Comparison of ENCODE assay signal across 13 mouse cellular contexts in the genomic region with DNA sequence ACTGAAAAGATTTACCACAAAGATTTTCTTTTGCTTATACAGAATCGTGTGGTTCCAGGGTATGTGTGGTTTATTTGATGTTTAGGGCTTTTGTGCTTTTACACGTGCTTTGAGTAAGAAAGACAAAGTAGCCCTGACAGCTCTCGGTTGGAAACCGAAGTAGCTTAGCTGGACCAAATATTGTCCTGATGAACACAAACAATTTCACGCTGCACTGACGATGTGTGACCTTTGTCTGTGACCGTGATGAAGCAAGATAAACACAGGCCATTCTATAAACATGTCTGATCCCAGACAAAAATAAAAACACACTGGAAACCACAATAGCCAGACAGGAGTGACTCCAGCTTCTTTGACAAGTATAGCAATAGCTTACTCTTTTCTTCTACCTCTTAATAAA.
"Had no signal": no experiment of that assay in that cellular context is flagged by ENCODE, and none has a peak within 500 bp of the region (broad histone marks: within the 10 kb centered on the region; RNA-seq: fewer than 3 reads in every experiment).

No protein-coding gene starts in this region.

- DNase-seq: kidney, postnatal 10 days; kidney, postnatal 4 days; left cerebral cortex, postnatal 4 days; lung, adult 18-20 months; lung, postnatal 4 days; right cerebral cortex, postnatal 14 days; thymus, postnatal 4 days had no signal

- H3K36me3 ChIP-seq: limb, embryonic 13.5 days; midbrain, embryonic 12.5 days; stomach, embryonic 15.5 days had no signal

- H3K9ac ChIP-seq: limb, embryonic 13.5 days; liver, embryonic 14.5 days; midbrain, embryonic 12.5 days; stomach, embryonic 15.5 days had no signal

- H3K4me1 ChIP-seq: limb, embryonic 13.5 days; midbrain, embryonic 12.5 days; stomach, embryonic 15.5 days had no signal

- H3K27ac ChIP-seq: layer of hippocampus, adult 2 months; limb, embryonic 13.5 days; liver, embryonic 14.5 days; midbrain, embryonic 12.5 days; stomach, embryonic 15.5 days had no signal

- H3K27me3 ChIP-seq: limb, embryonic 13.5 days; midbrain, embryonic 12.5 days; stomach, embryonic 15.5 days had no signal

- H3K4me2 ChIP-seq: limb, embryonic 13.5 days; midbrain, embryonic 12.5 days; stomach, embryonic 15.5 days had no signal

- H3K4me3 ChIP-seq: layer of hippocampus, adult 2 months; limb, embryonic 13.5 days; midbrain, embryonic 12.5 days; stomach, embryonic 15.5 days had no signal

- ATAC-seq: lung, postnatal 0 days had no signal

- H3K9me3 ChIP-seq: limb, embryonic 13.5 days; midbrain, embryonic 12.5 days; stomach, embryonic 15.5 days had no signal
